Mouse (Mus musculus): ENCODE measurements at regions not wholly inside any gene's neighbourhood (a gene's known extent, or its start where the extent isn't known, plus 50 kb on each side); places are given as distances from the start of the nearest gene placed in this dataset.

GRCm38 (mm10) chr16:75263903-75264302 is 322.0 kb downstream of the Lipi start:
- TF ChIP-seq GATA1 (IDR thresholded peaks at IDR 0.05; ENCODE audit: borderline replicate concordance, low read length): no peak
- TF ChIP-seq FLI1 (IDR thresholded peaks at IDR 0.05; ENCODE audit: low read length): no peak
